Mouse (Mus musculus): ENCODE measurements around the gene Neurl2. TPM values are rescaled to one million over a fixed set of nuclear protein-coding genes. Genes with fewer than 3 reads are reported as not detected.
"Not testable (repeated sequence)": the region's sequence is repeated elsewhere in the genome, so short reads cannot be mapped to it uniquely, and the experiment has no call there.

Neurl2 gene
- total RNA-seq, 4 experiments from 2014 or later: 4.5 to 7.1 (median 5.5) TPM

- no peak for DNase-seq (ENCODE audit: low spot score in 2 of 2)
Measured at GRCm38 (mm10) chr2:164859155-164859554, 25.9 kb upstream of the Neurl2 start.

DNA sequence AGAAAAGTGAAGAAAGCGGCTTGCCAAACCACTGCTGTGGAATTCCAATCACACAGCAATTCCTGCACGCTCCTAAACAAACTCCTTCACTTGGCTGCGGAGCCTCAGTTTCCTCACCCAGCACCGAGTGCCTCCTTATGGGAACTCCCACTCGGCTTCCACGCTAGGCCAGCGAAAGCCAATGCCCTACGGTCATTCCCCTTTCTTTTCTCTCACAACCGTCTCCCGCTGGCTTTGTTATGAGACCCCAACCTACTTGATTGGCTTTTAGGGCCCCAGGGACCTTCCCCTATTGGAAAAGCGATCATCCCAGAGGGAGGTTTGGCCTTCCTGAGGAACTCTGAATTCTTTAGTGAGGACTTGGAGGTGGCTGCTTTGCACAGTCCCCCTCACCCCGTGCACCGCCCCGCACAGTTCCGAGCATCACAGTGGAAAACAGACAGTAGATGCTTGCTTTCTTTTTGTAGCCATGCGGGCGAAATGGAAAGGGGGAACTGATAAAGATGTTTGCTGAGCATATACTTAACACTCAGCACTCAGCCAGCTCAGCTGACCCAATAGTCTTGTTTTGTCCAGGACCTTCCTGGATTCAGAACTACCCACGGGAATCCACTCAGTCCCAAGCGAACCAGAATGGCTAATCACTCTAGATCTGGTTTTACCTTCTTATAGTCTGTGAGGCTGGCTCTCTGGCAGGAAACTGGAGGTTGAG lies 24.7 kb upstream of the Neurl2 start:
- DNase-seq (ENCODE audit: low spot score in 2 of 2): no peak

DNA sequence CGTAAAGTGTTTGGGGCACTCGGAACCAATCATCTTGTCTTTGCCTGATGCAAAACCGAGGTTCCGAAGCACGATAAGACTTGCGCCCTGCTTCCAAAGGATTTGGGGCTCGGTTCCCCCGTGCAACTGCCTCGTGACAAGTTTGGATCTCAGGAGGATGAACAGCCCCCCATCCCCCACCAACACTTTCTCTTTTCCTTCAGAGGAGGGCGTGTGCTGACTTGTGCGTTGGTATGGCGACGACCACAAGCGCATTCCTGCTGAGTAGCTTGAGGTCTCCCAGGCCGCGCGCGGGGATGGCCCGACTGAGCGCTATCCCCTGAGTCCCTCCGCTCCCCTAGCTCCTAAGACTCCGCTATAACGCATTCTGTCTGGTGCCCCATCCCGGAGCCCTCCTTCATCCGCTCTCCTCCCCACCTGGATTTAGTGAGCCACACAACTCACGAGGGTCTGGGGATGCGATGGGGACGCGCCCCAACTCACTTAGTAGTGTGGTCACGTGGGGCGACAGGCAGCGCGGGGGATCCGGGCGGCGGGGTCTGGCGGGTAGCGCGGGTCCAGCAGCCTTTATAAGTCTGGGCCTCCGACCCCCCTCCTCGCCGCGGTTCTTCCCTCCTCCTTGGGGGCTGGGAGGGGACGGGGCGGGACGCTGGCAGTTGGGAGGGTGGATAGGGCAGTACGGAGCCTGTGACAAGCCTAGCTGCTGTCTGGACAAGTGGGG lies 24.0 kb upstream of the Neurl2 start, which contains the start of gene Pltp:
TSS of gene Pltp (minus strand) at position 611 of the 721 bp plus-strand sequence.
- no peak for DNase-seq (ENCODE audit: low spot score in 2 of 2)

DNA sequence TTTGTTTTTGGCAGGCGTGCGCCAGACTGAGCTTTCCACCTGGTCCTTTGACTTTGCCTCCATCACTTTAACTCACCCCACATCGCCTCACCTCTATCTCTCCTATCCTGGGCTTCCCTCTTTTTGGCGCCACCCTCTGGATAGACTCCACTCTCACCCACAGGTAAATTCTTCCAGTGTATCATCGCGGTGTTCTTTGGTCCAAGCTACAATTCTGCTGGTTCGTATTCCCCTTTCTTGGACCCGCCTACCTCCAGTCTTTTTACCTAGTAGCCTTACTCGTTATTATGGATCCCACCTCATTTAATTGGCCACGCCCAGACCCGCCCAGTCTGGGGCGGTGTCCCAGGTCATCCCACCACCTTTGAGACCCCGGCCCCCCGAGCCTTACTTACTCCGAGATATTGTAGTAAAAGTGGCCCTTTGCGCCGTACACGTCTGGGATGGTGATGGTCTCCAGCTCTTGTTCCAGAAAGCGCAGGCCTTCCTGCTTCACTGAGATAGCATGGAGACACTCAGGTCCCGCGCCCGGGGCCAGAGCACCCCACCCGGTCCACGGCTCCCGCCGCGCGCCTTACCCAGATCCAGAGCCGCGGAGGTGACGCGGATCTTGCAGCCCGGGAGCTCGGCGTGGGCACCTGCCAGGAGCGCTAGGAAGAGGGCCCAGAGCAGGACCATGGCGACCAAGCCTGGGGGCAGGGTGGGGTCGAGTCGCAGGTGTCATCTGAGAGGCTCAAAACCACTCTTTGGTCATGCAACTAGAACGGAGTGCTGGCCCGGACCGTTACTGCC lies 23.2 kb upstream of the Neurl2 start:
- DNase-seq (ENCODE audit: low spot score in 2 of 2): no peak

DNA sequence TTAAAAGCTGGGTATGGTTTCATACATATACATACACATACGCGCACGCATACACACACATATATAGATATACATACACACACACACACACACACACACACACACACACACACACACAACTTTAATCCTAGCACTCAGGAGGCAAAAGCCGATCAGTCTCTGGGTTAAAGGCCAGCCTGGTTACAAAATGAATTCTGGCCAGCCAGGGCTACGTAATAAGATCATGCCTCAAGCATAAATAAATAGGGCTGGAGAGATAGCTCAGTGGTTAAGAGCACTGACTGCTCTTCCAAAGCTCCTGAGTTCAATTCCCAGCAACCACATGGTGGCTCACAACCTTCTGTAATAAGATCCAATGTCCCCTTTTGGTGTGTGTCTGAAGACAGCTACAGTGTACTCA lies 22.3 kb upstream of the Neurl2 start:
- not testable (repeated sequence) for DNase-seq (ENCODE audit: low spot score in 2 of 2)

DNA sequence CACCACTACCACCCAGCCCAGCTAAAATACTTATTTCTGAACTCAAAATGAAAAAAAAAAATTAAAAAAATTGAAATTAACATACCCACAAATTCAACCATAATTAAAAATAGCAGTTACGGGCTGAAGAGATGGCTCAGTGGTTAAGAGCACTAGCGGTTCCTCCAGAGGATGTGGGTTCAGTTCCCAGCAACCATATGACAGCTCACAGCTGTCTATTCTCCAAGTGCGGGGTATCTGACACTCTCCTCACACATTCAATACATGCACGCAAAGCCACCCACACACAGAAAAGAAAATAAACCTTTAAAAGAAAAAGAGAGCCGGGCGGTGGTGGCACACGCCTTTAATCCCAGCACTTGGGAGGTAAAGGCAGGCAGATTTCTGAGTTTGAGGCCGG lies 16.8 kb upstream of the Neurl2 start:
- no peak for DNase-seq (ENCODE audit: low spot score in 2 of 2)

GRCm38 (mm10) chr2:164845782-164846181 lies 12.5 kb upstream of the Neurl2 start:
- no peak for DNase-seq (ENCODE audit: low spot score in 2 of 2)

DNA sequence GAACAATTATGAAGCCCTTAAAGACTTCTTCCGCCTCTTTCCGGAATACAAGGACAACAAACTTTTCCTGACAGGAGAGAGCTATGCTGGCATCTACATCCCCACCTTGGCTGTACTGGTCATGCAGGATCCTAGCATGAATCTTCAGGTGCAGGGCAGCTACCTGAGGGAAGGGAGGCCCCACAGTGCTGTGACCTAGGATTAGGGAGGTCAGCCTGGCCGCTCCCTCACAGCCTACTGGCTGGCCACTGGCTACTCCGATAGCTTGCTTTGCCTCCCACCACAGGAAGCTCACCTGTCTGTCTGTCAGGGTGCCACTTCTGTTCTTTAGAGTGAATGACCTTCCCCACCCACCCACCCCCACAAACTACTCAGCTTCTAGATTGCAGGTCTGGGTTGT lies 1.9 kb upstream of the Neurl2 start:
- DNase-seq (ENCODE audit: low spot score in 2 of 2): no peak

- no peak for DNase-seq (ENCODE audit: low spot score in 2 of 2)
Measured at GRCm38 (mm10) chr2:164834531-164834930, 1.3 kb upstream of the Neurl2 start.

GRCm38 (mm10) chr2:164832748-164833301 lies 431 bp downstream of the Neurl2 start, which contains the start of gene Ctsa:
TSS of gene Ctsa (plus strand) at chr2:164832873.
- peak; percentile 68 to 70 for DNase-seq (ENCODE audit: low spot score in 2 of 2)

- no peak for DNase-seq (ENCODE audit: low spot score in 2 of 2)
Measured at GRCm38 (mm10) chr2:164832032-164832747, 1.1 kb downstream of the Neurl2 start.

DNA sequence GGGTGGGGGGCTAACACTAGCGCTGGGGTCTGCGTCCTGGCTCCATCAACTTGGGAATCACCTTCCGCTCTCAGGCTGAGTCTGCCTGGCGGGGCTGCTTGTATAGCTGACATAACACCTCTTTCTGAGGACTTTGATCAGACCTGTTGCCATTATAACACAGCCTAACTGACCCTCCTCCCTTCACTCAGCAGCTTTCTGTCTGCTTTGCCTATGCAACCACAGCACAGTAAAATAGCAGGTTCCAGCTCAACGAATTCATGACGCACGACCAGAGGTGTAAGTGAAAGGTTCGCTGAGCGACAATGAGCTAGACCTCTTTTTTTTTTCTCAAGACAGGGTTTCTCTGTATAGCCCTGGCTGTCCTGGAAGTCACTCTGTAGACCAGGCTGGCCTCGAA lies 2.2 kb downstream of the Neurl2 start:
- no peak for DNase-seq (ENCODE audit: low spot score in 2 of 2)

DNA sequence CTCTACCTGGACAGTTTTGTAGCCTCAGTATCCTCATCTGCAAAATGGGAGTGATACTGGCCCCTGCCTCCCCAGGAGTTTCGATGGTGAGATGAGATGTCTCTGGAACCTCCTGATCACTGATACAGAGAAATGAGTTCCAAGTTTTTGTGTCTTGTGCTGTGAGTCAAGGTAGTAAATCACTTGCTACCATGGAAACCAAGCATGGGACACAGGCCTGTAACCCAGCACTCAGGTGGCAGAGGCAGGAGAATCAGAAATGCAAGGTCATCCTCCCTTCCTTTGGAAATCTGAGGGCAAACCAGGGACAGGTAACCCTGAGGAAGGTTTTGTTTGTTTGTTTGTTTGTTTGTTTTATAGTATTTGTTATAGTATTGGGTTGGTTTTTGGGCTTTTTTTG lies 4.2 kb downstream of the Neurl2 start:
- no peak for DNase-seq (ENCODE audit: low spot score in 2 of 2)

DNA sequence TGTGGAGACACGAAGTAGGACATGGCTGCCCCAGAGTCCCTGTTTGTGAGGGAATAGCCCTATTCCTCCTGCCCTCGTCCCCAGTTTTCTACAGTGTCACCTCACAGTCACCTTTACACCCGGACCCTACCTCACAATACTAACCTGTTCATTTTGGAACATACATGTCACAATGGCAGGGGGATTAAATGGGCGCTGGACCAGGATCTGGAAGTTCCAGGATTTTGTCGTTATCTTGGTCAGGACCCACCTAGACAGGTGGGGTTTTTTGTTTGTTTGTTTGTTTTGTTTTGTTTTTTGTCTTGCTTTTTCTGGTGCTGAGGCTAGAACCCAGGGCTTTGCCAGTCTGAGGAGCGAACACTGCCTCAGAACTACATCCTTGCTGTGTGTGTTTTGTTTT lies 4.8 kb downstream of the Neurl2 start, which contains the start of gene Spata25:
TSS of gene Spata25 (minus strand) at position 101 of the 400 bp plus-strand sequence.
- DNase-seq (ENCODE audit: low spot score in 2 of 2): no peak

- DNase-seq (ENCODE audit: low spot score in 2 of 2): no peak
Measured at GRCm38 (mm10) chr2:164827146-164827850, 6.0 kb downstream of the Neurl2 start.

GRCm38 (mm10) chr2:164825521-164825920 lies 7.7 kb downstream of the Neurl2 start:
- DNase-seq (ENCODE audit: low spot score in 2 of 2): no peak

GRCm38 (mm10) chr2:164823969-164824368 lies 9.3 kb downstream of the Neurl2 start:
- DNase-seq (ENCODE audit: low spot score in 2 of 2): no peak

DNA sequence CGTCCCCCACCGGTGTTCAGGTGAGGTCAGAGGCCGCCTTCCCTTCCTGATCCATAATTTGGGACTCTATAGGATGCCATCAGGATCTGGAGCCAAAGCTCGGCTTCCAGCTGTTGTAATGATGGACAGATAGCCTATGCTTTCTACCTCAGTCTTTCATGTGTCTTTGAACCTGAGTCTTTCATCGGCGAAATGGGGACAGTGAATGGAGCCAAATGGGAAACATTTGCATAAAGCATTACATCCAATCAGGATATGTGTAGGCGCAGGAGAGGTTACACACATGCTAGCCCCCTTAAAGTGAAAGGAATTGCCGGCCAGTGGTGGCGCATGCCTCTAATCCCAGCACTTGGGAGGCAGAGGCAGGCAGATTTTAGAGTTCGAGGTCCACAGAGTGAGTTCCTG lies 10.1 kb downstream of the Neurl2 start:
- no peak for DNase-seq (ENCODE audit: low spot score in 2 of 2)

GRCm38 (mm10) chr2:164822636-164823165 lies 10.6 kb downstream of the Neurl2 start, which contains the start of gene Zswim1:
TSS of gene Zswim1 (plus strand) at chr2:164822686.
- peak; percentile 99 to 100 for DNase-seq (ENCODE audit: low spot score in 2 of 2)

- no peak for DNase-seq (ENCODE audit: low spot score in 2 of 2)
Measured at GRCm38 (mm10) chr2:164821060-164821459, 12.2 kb downstream of the Neurl2 start.

Measured in left cerebral cortex, adult 8-10 months (tissue).